Mouse (Mus musculus): Measurements from ENCODE around the gene Odf4. TPM values are rescaled to one million over a fixed set of nuclear protein-coding genes. Genes with fewer than 3 reads are reported as not detected.
A peak's percentile ranks its signal among the peaks of the same experiment; 100 is the strongest.

Gene Odf4
- polyA plus RNA-seq, 2 experiments: not detected

DNA sequence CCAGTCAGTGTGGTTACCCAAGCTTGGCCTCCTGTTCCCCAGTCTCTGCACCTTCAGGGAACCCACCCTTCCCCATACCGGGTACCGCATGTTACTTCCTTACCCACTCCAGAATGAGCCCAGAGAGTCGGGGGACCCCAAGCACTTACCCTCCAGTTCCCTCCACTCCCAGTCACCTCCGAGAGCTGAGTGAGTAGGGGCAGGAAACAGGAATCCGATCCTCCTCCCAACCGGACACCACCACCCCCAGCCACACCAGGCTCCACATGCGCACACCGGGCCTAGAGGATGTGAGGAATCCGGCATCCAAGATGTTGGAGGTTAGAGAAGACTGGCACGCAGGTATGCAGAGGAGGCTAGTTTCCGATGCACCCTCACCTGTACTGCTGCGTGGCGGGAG, 29.8 kb upstream of the Odf4 start:
- Histone ChIP-seq H3K27me3 (ENCODE audit: control insufficient read depth, insufficient read depth, low read length) (peaks cover 19% of the 10 kb centered on the region), H3K27ac (replicated peaks; ENCODE audit: low read depth, low read length) (no peak overlapping the region), H3K4me2 (replicated peaks; ENCODE audit: low read depth, low read length, severe bottlenecking) (0 out of 2 replicates have a peak overlapping the region, but pooled peaks have one; percentile 4), H3K4me3 (replicated peaks; ENCODE audit: low read length) (peak overlapping the region; percentile 8; the same call in 1 of the 2 replicates), H3K9ac (ENCODE audit: low read depth, low read length, severe bottlenecking) (peak overlapping the region; percentile 12; the same call in 1 of the 2 replicates), H3K36me3 (ENCODE audit: control insufficient read depth, insufficient read depth, low read length) (no peaks in the 10 kb centered on the region), H3K4me1 (ENCODE audit: control insufficient read depth, insufficient read depth, low read length) (peaks cover 11% of the 10 kb centered on the region; the same call in 1 of the 2 replicates), H3K9me3 (ENCODE audit: control insufficient read depth, low read length) (no peaks in the 10 kb centered on the region)
- DNase-seq (ENCODE audit: low spot score) (no peak), ATAC-seq (ENCODE audit: low FRiP score, low read depth) (no peak)
- no peak for TF ChIP-seq POLR2A (IDR thresholded peaks at IDR 0.05; ENCODE audit: borderline replicate concordance, extremely low read depth, insufficient read depth, insufficient read length)
- 27% methylated on average over 13 of the region's 13 CpGs for WGBS

DNA sequence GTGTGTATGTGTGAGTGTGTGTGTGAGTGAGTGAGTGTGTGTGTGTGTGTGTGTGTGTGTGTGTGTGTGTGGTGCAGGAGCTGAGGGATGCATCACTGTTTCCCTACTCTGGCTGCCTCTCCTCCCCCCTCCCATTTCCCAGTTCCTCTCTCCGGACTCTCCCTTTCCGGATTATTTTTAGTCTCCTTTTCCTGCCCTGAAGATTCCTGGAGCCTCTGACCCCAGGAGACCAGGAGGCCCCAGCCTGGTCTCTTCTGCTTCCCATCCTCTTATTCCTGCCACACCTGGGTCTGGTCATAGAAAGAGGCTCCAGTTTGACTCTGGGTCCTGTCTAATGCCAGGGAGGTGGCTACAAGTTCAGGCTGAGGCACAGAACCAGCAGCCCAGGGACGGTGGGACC, 29.2 kb upstream of the Odf4 start:
- 24% methylated on average over 3 of the region's 3 CpGs for WGBS
- H3K4me2 ChIP-seq (replicated peaks; ENCODE audit: low read depth, low read length, severe bottlenecking): 0 out of 2 replicates have a peak overlapping the region, but pooled peaks have one; percentile 4
- H3K27me3 ChIP-seq (ENCODE audit: control insufficient read depth, insufficient read depth, low read length): peaks cover 19% of the 10 kb centered on the region
- H3K27ac ChIP-seq (replicated peaks; ENCODE audit: low read depth, low read length): no peak overlapping the region
- ATAC-seq (ENCODE audit: low FRiP score, low read depth) (no peak), DNase-seq (ENCODE audit: low spot score) (no peak)
- H3K4me3 ChIP-seq (replicated peaks; ENCODE audit: low read length): no peak overlapping the region
- H3K36me3 ChIP-seq (ENCODE audit: control insufficient read depth, insufficient read depth, low read length): no peaks in the 10 kb centered on the region
- H3K9ac ChIP-seq (ENCODE audit: low read depth, low read length, severe bottlenecking): no peak overlapping the region
- no peak for TF ChIP-seq POLR2A (IDR thresholded peaks at IDR 0.05; ENCODE audit: borderline replicate concordance, extremely low read depth, insufficient read depth, insufficient read length)
- no peaks in the 10 kb centered on the region for H3K9me3 ChIP-seq (ENCODE audit: control insufficient read depth, low read length)
- peaks cover 11% of the 10 kb centered on the region; the same call in 1 of the 2 replicates for H3K4me1 ChIP-seq (ENCODE audit: control insufficient read depth, insufficient read depth, low read length)

DNA sequence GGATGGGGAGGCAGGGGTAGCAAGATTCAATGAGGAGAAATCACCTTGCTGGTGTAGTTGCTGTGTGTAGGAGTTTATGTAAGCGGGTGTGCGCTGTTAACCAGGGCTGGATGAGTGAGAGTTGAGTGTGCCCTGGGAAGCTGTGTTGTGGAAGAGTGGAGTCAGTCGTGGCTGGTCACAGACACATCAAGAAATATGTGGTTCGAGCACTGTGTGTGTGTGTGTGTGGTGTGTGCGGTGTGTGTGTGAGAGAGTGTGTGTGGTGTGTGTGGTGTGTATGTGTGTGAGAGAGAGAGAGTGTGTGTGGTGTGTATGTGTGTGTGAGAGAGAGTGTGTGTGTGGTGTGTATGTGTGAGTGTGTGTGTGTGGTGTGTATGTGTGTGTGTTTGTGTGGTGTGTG, 28.6 kb upstream of the Odf4 start:
- no peaks in the 10 kb centered on the region for H3K36me3 ChIP-seq (ENCODE audit: control insufficient read depth, insufficient read depth, low read length)
- peaks cover 19% of the 10 kb centered on the region for H3K27me3 ChIP-seq (ENCODE audit: control insufficient read depth, insufficient read depth, low read length)
- H3K9ac ChIP-seq (ENCODE audit: low read depth, low read length, severe bottlenecking): 0 out of 2 replicates have a peak overlapping the region, but pooled peaks have one; percentile 40
- ATAC-seq (ENCODE audit: low FRiP score, low read depth) (no peak), DNase-seq (ENCODE audit: low spot score) (no peak)
- 76% methylated on average over 5 of the region's 5 CpGs for WGBS
- peak overlapping the region; percentile 34; the same call in 1 of the 2 replicates for H3K4me3 ChIP-seq (replicated peaks; ENCODE audit: low read length)
- no peaks in the 10 kb centered on the region for H3K9me3 ChIP-seq (ENCODE audit: control insufficient read depth, low read length)
- peak overlapping the region; percentile 45; the same call in 1 of the 2 replicates for H3K4me2 ChIP-seq (replicated peaks; ENCODE audit: low read depth, low read length, severe bottlenecking)
- TF ChIP-seq POLR2A (IDR thresholded peaks at IDR 0.05; ENCODE audit: borderline replicate concordance, extremely low read depth, insufficient read depth, insufficient read length): no peak
- peaks cover 11% of the 10 kb centered on the region; the same call in 1 of the 2 replicates for H3K4me1 ChIP-seq (ENCODE audit: control insufficient read depth, insufficient read depth, low read length)
- no peak overlapping the region for H3K27ac ChIP-seq (replicated peaks; ENCODE audit: low read depth, low read length)

DNA sequence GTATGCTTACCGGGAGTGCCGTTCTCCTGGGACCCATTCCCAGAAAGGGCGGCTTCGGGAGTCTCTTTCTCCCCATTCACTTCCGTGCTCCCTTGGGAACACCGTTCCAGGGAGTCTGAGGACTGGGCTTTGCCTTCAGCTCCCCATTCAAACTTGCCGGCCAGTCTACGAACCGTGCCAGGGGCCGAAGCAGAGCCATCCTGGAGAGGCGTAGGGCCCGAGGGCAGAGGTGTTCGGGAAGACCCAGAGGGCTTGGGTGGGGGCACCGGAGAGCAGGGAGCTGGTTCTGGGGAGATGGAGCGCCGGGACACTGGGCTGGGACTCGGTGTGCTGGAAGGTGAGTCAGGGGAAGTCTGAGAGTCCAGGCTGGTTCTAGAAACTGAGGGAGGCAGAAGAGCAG, 27.5 kb upstream of the Odf4 start:
- peak overlapping the region; percentile 34 for H3K4me3 ChIP-seq (replicated peaks; ENCODE audit: low read length)
- no peaks in the 10 kb centered on the region for H3K36me3 ChIP-seq (ENCODE audit: control insufficient read depth, insufficient read depth, low read length)
- DNase-seq (ENCODE audit: low spot score) (no peak), ATAC-seq (ENCODE audit: low FRiP score, low read depth) (no peak)
- no peak overlapping the region for H3K27ac ChIP-seq (replicated peaks; ENCODE audit: low read depth, low read length)
- H3K4me2 ChIP-seq (replicated peaks; ENCODE audit: low read depth, low read length, severe bottlenecking): peak overlapping the region; percentile 45
- peaks cover 19% of the 10 kb centered on the region for H3K27me3 ChIP-seq (ENCODE audit: control insufficient read depth, insufficient read depth, low read length)
- H3K9me3 ChIP-seq (ENCODE audit: control insufficient read depth, low read length): no peaks in the 10 kb centered on the region
- peaks cover 11% of the 10 kb centered on the region; the same call in 1 of the 2 replicates for H3K4me1 ChIP-seq (ENCODE audit: control insufficient read depth, insufficient read depth, low read length)
- 3% methylated on average over 17 of the region's 17 CpGs for WGBS
- peak overlapping the region; percentile 40 for H3K9ac ChIP-seq (ENCODE audit: low read depth, low read length, severe bottlenecking)
- TF ChIP-seq POLR2A (IDR thresholded peaks at IDR 0.05; ENCODE audit: borderline replicate concordance, extremely low read depth, insufficient read depth, insufficient read length): no peak

DNA sequence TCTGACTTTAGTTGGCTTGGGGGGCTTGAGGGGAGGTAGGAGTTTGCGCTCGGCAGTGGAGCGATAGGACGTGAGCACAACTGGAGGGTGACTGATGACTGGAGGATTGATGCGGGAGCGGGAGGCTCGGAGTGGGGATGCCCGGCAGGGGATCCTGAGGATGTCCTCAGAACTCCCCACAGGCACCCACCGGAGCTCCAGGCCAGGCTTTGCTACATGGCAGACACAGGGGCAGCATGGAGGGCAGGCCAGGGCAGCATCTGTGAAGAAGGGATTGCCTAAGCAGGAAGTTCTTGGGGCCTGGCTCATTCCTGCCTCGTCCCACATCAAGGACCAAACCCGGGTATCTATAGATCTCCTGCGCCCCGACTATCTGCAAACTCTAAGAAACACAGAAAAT, 27.0 kb upstream of the Odf4 start:
- Histone ChIP-seq H3K27ac (replicated peaks; ENCODE audit: low read depth, low read length) (no peak overlapping the region), H3K4me1 (ENCODE audit: control insufficient read depth, insufficient read depth, low read length) (peaks cover 11% of the 10 kb centered on the region; the same call in 1 of the 2 replicates), H3K36me3 (ENCODE audit: control insufficient read depth, insufficient read depth, low read length) (no peaks in the 10 kb centered on the region), H3K9me3 (ENCODE audit: control insufficient read depth, low read length) (no peaks in the 10 kb centered on the region), H3K9ac (ENCODE audit: low read depth, low read length, severe bottlenecking) (no peak overlapping the region), H3K4me3 (replicated peaks; ENCODE audit: low read length) (peak overlapping the region; percentile 34), H3K4me2 (replicated peaks; ENCODE audit: low read depth, low read length, severe bottlenecking) (peak overlapping the region; percentile 45), H3K27me3 (ENCODE audit: control insufficient read depth, insufficient read depth, low read length) (peaks cover 19% of the 10 kb centered on the region)
- no peak for DNase-seq (ENCODE audit: low spot score)
- ATAC-seq (ENCODE audit: low FRiP score, low read depth): no peak
- TF ChIP-seq POLR2A (IDR thresholded peaks at IDR 0.05; ENCODE audit: borderline replicate concordance, extremely low read depth, insufficient read depth, insufficient read length): no peak
- 18% methylated on average over 13 of the region's 13 CpGs for WGBS

Data from limb, embryonic 14.5 days (tissue).